Mouse (Mus musculus) heart, postnatal 10 days (tissue): Measurements from ENCODE around the gene Tbx2. TPM values are rescaled to one million over a fixed set of nuclear protein-coding genes. Genes with fewer than 3 reads are reported as not detected.

Source experiments
- DNase-seq, 2 experiments: peaks; one replicate each; pipeline ENCODE4 v3.0.0; 2021
- intact Hi-C: fragments of 180-260 bp; cut with DNase I; formaldehyde crosslinking; loops from one replicate; pipeline ENCODE4 v1.15.1; 2025
- total RNA-seq, 2 experiments: library from RNA; stranded (reverse); gene quantifications; 2 replicates each; pipeline ENCODE4 v1.2.3; 2021

The Tbx2 gene
- total RNA-seq, 2 experiments from 2014 or later: 17.3 to 18.4 TPM

- DNase-seq: no peak
- intact Hi-C loops: loop anchor here (5.0 kb wide), 3 partner anchors 106 to 441 kb away; no protein-coding TSS in a partner anchor
Measured at GRCm38 (mm10) chr11:85823794-85824193, 8.6 kb upstream of the Tbx2 start.

GRCm38 (mm10) chr11:85825031-85825430 lies 7.3 kb upstream of the Tbx2 start:
- intact Hi-C loops: no loop called here

GRCm38 (mm10) chr11:85825823-85826222 lies 6.5 kb upstream of the Tbx2 start:
- intact Hi-C loops: no loop called here

More at GRCm38 (mm10) chr11:85825031-85825430, 7.3 kb upstream of the Tbx2 start:
- no peak for DNase-seq

GRCm38 (mm10) chr11:85827342-85827741 lies 5.0 kb upstream of the Tbx2 start:
- DNase-seq: no peak
- intact Hi-C loops: no loop called here

More at GRCm38 (mm10) chr11:85825823-85826222, 6.5 kb upstream of the Tbx2 start:
- no peak for DNase-seq

- intact Hi-C loops: no loop called here
- DNase-seq: no peak
Measured at GRCm38 (mm10) chr11:85828691-85829519, 3.4 kb upstream of the Tbx2 start.

- DNase-seq: no peak
- intact Hi-C loops: no loop called here
Measured at GRCm38 (mm10) chr11:85829520-85830440, 2.6 kb upstream of the Tbx2 start.

GRCm38 (mm10) chr11:85830901-85831341 lies 1.4 kb upstream of the Tbx2 start:
- intact Hi-C loops: no loop called here
- DNase-seq: no peak

- no peak for DNase-seq
- intact Hi-C loops: loop anchor here (2.0 kb wide), 1 partner anchor 313 kb away; no protein-coding TSS in a partner anchor
Measured at GRCm38 (mm10) chr11:85831656-85832230, 608 bp upstream of the Tbx2 start.

GRCm38 (mm10) chr11:85833081-85833521 lies 750 bp downstream of the Tbx2 start:
- intact Hi-C loops: loop anchor here (2.0 kb wide), 1 partner anchor 314 kb away; no protein-coding TSS in a partner anchor
- no peak for DNase-seq

GRCm38 (mm10) chr11:85833761-85834385 lies 1.5 kb downstream of the Tbx2 start:
- DNase-seq: peak in 1 of 2 experiments; percentile 63
- intact Hi-C loops: loop anchor here (2.0 kb wide), 1 partner anchor 315 kb away; no protein-coding TSS in a partner anchor

- intact Hi-C loops: no loop called here
- no peak for DNase-seq
Measured at GRCm38 (mm10) chr11:85834386-85834931, 2.1 kb downstream of the Tbx2 start.

- no peak for DNase-seq
- intact Hi-C loops: no loop called here
Measured at GRCm38 (mm10) chr11:85835001-85835752, 2.8 kb downstream of the Tbx2 start.

- intact Hi-C loops: no loop called here
- no peak for DNase-seq
Measured at GRCm38 (mm10) chr11:85835753-85836522, 3.6 kb downstream of the Tbx2 start.

GRCm38 (mm10) chr11:85836523-85837290 lies 4.4 kb downstream of the Tbx2 start:
- intact Hi-C loops: no loop called here
- no peak for DNase-seq

- intact Hi-C loops: no loop called here
- no peak for DNase-seq
Measured at GRCm38 (mm10) chr11:85837291-85837647, 4.9 kb downstream of the Tbx2 start.

- intact Hi-C loops: no loop called here
- peak in 1 of 2 experiments; percentile 30 for DNase-seq
Measured at GRCm38 (mm10) chr11:85837648-85838423, 5.5 kb downstream of the Tbx2 start.
